Mouse (Mus musculus) frontal cortex, adult (tissue): ENCODE data around the gene Alkbh3.
A peak's percentile ranks its signal among the peaks of the same experiment; 100 is the strongest.

Experiments used
- ATAC-seq: cut with Nextera tagmentation; 2 replicates; pipeline ENCODE4 v1.9.2; 2017; ENCODE audit warnings: mild to moderate bottlenecking, moderate library complexity, mixed read lengths; ENCODE audit not compliant: low TSS enrichment

Alkbh3 gene

GRCm38 (mm10) chr2:94010335-94011291 lies at the start of gene Alkbh3:
Alkbh3 (minus strand) TSS chr2:94010807.
- peak; percentile 100 for ATAC-seq

GRCm38 (mm10) chr2:94059459-94059858 lies 48.9 kb upstream of the Alkbh3 start:
- ATAC-seq: peak; percentile 65; the same call in 1 of the 2 replicates

- ATAC-seq: peak; percentile 89
These were observed 44.2 kb upstream of the Alkbh3 start for GRCm38 (mm10) chr2:94054813-94055212.

- ATAC-seq: peak; percentile 92
These were observed 41.3 kb upstream of the Alkbh3 start for GRCm38 (mm10) chr2:94051952-94052351.

GRCm38 (mm10) chr2:94050901-94051300 lies 40.3 kb upstream of the Alkbh3 start:
- no peak for ATAC-seq

- ATAC-seq: no peak
These were observed 39.0 kb upstream of the Alkbh3 start for GRCm38 (mm10) chr2:94049471-94050176.

- no peak for ATAC-seq
These were observed 38.3 kb upstream of the Alkbh3 start for GRCm38 (mm10) chr2:94048733-94049470.

- ATAC-seq: no peak
These were observed 37.7 kb upstream of the Alkbh3 start for GRCm38 (mm10) chr2:94048271-94048670.

GRCm38 (mm10) chr2:94045411-94046090 lies 34.9 kb upstream of the Alkbh3 start:
- ATAC-seq: peak; percentile 60; the same call in 1 of the 2 replicates

- no peak for ATAC-seq
These were observed 33.6 kb upstream of the Alkbh3 start for GRCm38 (mm10) chr2:94044174-94044573.

- ATAC-seq: peak; percentile 79
These were observed 33.1 kb upstream of the Alkbh3 start for GRCm38 (mm10) chr2:94043662-94044061.

GRCm38 (mm10) chr2:94042461-94042860 lies 31.9 kb upstream of the Alkbh3 start:
- ATAC-seq: no peak

- no peak for ATAC-seq
These were observed 30.0 kb upstream of the Alkbh3 start for GRCm38 (mm10) chr2:94040391-94041125.

GRCm38 (mm10) chr2:94035428-94036331 lies 25.1 kb upstream of the Alkbh3 start:
- peak; percentile 99 for ATAC-seq

GRCm38 (mm10) chr2:94030602-94031001 lies 20.0 kb upstream of the Alkbh3 start:
- ATAC-seq: no peak

- no peak for ATAC-seq
These were observed 14.0 kb upstream of the Alkbh3 start for GRCm38 (mm10) chr2:94024637-94025036.

- ATAC-seq: peak; percentile 79
These were observed 8.3 kb downstream of the Alkbh3 start for GRCm38 (mm10) chr2:94002331-94002730.

GRCm38 (mm10) chr2:94001918-94002317 lies 8.7 kb downstream of the Alkbh3 start:
- ATAC-seq: no peak

- no peak for ATAC-seq
These were observed 9.2 kb downstream of the Alkbh3 start for GRCm38 (mm10) chr2:94001411-94001810.

GRCm38 (mm10) chr2:93996254-93996653 lies 14.4 kb downstream of the Alkbh3 start, which contains the start of gene Gm27027:
Gm27027 (minus strand) TSS chr2:93996354.
- ATAC-seq: no peak
